Mouse (Mus musculus) neural tube, embryonic 12.5 days (tissue): ENCODE data around the gene Sfxn2. TPM values are rescaled to one million over a fixed set of nuclear protein-coding genes. Genes with fewer than 3 reads are reported as not detected.
A peak's percentile ranks its signal among the peaks of the same experiment; 100 is the strongest.

Experiments
- ATAC-seq: fragments of 200-750 bp; cut with Nextera tagmentation; 2 replicates; pipeline ENCODE4 v1.8.0; 2017; ENCODE audit warnings: low read depth, mild to moderate bottlenecking, moderate TSS enrichment, moderate library complexity; ENCODE audit not compliant: low FRiP score
- H3K27ac ChIP-seq: fragments of 300-500 bp; sonication (generic); 2 replicates; pipeline ENCODE4 v1.5.1; 2016
- H3K27me3 ChIP-seq: fragments of 300-500 bp; sonication (generic); replicated peaks from 2 replicates; pipeline ENCODE4 v1.6.1; 2016; ENCODE audit warnings: mild to moderate bottlenecking
- H3K36me3 ChIP-seq: fragments of 300-500 bp; sonication (generic); 2 replicates; pipeline ENCODE4 v1.6.1; 2016; ENCODE audit warnings: mild to moderate bottlenecking
- H3K4me1 ChIP-seq: fragments of 300-500 bp; sonication (generic); 2 replicates; pipeline ENCODE4 v1.6.1; 2016
- H3K4me2 ChIP-seq: fragments of 300-500 bp; sonication (generic); replicated peaks from 2 replicates; pipeline ENCODE4 v1.6.1; 2016; ENCODE audit warnings: mild to moderate bottlenecking
- H3K4me3 ChIP-seq: fragments of 300-500 bp; sonication (generic); 2 replicates; pipeline ENCODE4 v1.5.1; 2016
- H3K9ac ChIP-seq: fragments of 300-500 bp; sonication (generic); 2 replicates; pipeline ENCODE4 v1.6.1; 2016; ENCODE audit warnings: mild to moderate bottlenecking
- H3K9me3 ChIP-seq: fragments of 300-500 bp; sonication (generic); 2 replicates; pipeline ENCODE4 v1.6.1; 2016; ENCODE audit warnings: mild to moderate bottlenecking
- WGBS: fragments of 180-500 bp; shearing (Covaris S2); methylation state at CpG from one replicate; pipeline ENCODE4 v1.1.7; 2016; 5-methylcytosine and 5-hydroxymethylcytosine counted together
- polyA plus RNA-seq: library from polyadenylated mRNA; unstranded; fragments of >200 nt; fragmentation: Nextera tagmentation; extraction: Ambion mirVana; gene quantifications from 2 replicates; pipeline ENCODE4 v1.2.1, GENCODE M21; 2016

The Sfxn2 gene
- polyA plus RNA-seq, result 11.4 and 12.2 TPM in 2 replicates

DNA sequence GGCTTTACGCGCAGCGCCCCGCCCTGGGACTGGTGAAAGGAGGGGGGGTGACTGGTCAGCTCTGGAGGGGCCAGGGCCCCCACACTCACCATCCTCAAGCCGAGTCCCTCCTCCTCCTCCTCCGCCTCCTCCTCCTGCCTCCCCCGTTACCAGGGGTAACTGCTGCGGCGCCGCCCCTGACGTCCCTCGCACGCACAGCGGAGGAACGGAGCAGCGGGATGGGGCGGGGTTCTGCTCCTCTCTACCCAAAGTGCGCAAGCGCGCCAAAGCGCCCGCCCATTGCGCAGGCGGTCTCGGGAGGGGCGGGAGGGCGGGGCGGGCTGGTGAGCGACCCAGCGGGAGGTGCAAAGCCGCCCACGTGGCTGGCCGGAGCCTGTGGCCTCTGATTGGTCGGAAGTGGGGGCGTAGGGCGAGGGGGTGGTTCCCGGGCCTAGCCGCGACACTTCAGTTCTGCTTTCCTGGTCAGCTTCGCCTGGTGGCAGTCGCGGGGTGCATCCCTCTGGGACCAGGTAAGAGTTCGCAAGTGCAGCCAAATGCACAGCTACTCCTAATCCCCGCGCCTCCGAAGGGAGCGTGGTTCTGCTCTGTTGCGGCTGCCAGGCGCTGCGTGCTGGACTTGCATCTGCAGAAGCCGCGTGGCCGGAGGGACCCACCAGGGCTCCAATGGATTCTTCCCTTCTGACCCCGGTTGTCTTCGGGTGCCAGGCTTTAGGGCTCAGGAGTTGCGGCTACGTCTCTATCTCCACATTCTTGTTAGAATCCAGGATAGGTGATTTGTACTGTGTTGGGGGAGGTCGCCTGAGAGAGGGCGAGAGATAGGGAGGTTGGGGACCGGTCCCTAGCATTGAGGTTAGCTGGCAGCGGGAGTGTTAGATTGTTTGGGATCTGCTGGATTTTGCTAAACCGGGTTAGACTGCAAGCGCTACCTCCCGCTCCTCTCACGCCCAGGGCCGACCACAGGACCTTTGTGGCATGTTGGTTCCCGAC, at the start of gene Sfxn2, which contains the start of gene Arl3:
Gene Sfxn2, plus strand, starts transcription at position 415 of the 987 bp plus-strand sequence.
Gene Arl3, minus strand, starts transcription at position 248 of the 987 bp plus-strand sequence.
- Histone ChIP-seq H3K27me3 (no peaks in the 10 kb centered on the region), H3K36me3 (no peaks in the 10 kb centered on the region), H3K4me1 (peaks cover 6% of the 10 kb centered on the region; the same call in 1 of the 2 replicates), H3K27ac (peak within 1 kb of the TSS; percentile 46; the same call in 1 of the 2 replicates), H3K9ac (peak within 1 kb of the TSS; percentile 72), H3K4me2 (peak within 1 kb of the TSS; percentile 76), H3K9me3 (no peaks in the 10 kb centered on the region), H3K4me3 (peak within 1 kb of the TSS; percentile 73)
- peak; percentile 97 for ATAC-seq
- 1% methylated on average over 67 of the region's 67 CpGs for WGBS

DNA sequence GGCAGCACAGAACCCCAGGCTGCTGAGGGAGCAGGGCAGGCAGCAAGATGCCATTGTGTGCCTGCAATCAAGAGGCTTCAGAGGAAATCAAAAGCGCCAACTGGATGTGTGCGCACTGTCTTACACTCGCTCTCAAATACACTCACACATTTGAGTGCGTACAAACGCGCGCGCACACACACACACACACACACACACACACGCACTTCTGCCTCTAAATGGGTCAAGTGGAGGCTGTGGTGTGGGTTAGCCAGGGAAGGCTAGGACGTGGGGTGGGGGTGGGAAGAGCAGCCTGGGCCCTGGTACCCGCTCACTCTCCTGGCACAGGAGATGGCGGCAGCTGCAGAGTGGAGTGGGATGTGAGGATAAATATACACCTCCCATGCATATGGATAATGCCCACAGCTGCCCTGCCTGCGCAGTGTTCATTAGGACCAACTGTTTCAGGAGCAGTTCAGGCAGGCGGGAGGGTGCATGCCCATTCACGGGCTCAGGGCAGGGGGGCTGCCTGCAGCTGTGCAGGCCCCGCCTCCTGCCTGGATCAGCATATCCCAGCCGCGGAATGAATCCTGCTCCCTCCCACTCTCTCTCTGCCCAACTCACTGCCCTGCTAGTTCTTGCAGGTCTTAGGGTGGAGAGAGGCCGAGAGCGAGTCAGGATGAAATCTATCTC, 49.5 kb upstream of the Sfxn2 start:
- WGBS, result 3% methylated on average over 20 of the region's 20 CpGs

DNA sequence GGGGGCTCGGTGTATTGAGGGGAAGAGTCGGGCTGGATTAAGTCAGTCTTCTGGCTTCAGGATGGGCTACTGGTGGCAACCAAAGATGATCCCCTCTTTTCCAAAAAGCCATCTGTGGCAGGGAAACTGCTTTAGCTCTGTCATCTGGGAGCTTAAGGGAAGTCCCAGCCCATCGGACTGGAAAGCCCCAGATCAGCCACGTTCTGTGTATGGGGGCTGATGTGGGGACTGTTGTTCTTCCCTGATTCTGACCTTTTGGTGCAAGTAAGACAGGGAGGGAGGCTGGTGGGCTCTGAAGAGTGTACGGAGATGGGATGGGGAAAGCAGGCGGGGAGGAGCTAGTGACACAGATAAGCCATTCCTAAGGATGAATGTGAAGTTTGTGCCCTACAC, 49.0 kb upstream of the Sfxn2 start:
- Histone ChIP-seq H3K27ac (peak overlapping the region; percentile 74), H3K9ac (0 out of 2 replicates have a peak overlapping the region, but pooled peaks have one; percentile 38), H3K9me3 (no peaks in the 10 kb centered on the region), H3K4me1 (peaks cover 66% of the 10 kb centered on the region), H3K27me3 (no peaks in the 10 kb centered on the region), H3K4me3 (peak overlapping the region; percentile 9; the same call in 1 of the 2 replicates), H3K36me3 (no peaks in the 10 kb centered on the region), H3K4me2 (peak overlapping the region; percentile 57)
- ATAC-seq, result no peak
- 11% methylated on average over 6 of the region's 6 CpGs for WGBS

More for the DNA sequence above, 49.5 kb upstream of the Sfxn2 start:
- peak overlapping the region; percentile 57 for H3K4me2 ChIP-seq
- peak overlapping the region; percentile 9; the same call in 1 of the 2 replicates for H3K4me3 ChIP-seq
- no peaks in the 10 kb centered on the region for H3K27me3 ChIP-seq
- H3K4me1 ChIP-seq, result peaks cover 66% of the 10 kb centered on the region
- peak overlapping the region; percentile 74 for H3K27ac ChIP-seq
- ATAC-seq, result peak; percentile 87
- H3K9me3 ChIP-seq, result no peaks in the 10 kb centered on the region
- H3K9ac ChIP-seq, result 0 out of 2 replicates have a peak overlapping the region, but pooled peaks have one; percentile 38
- H3K36me3 ChIP-seq, result no peaks in the 10 kb centered on the region

DNA sequence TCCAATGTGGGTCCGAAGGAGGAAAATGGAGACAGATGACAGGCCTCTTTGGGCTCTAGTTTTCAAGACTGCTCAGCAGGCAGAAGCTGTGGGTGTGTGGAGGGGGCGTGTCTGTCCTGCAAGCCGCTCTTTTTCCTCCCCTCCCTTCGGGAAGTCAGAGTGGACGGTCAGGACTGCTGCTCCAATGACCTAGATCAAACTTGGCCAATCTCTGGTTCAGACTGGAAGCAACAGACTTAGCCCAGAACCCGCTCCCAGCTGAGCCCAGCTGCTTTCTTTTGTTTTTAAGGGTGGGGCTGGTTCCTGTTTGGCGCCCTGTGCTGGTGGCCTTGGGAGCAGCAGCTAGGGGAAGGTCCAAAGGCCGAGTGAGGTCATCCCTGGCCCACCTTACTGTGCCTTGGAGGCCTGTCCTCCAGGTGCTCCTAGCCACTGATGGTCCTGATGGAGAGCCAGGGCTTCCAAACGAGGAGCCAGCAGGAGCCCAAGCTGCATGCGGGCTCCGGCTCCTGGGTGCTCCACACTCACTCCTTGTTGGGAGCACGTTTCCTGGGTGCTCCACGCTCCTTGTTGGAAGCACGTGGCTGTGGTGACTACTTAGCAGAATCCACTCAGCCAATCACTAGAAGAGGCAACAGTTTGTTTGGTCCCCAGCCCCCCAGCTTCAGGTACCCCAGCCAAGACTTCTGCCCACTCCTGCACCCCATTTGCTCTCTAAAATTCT, 48.4 kb upstream of the Sfxn2 start:
- Histone ChIP-seq H3K27ac (peak overlapping the region; percentile 74; the same call in 1 of the 2 replicates), H3K4me1 (peaks cover 68% of the 10 kb centered on the region), H3K27me3 (no peaks in the 10 kb centered on the region), H3K4me3 (no peak overlapping the region), H3K9me3 (no peaks in the 10 kb centered on the region), H3K4me2 (peak overlapping the region; percentile 57), H3K9ac (0 out of 2 replicates have a peak overlapping the region, but pooled peaks have one; percentile 38), H3K36me3 (no peaks in the 10 kb centered on the region)
- 31% methylated on average over 14 of the region's 14 CpGs for WGBS
- ATAC-seq, result no peak

DNA sequence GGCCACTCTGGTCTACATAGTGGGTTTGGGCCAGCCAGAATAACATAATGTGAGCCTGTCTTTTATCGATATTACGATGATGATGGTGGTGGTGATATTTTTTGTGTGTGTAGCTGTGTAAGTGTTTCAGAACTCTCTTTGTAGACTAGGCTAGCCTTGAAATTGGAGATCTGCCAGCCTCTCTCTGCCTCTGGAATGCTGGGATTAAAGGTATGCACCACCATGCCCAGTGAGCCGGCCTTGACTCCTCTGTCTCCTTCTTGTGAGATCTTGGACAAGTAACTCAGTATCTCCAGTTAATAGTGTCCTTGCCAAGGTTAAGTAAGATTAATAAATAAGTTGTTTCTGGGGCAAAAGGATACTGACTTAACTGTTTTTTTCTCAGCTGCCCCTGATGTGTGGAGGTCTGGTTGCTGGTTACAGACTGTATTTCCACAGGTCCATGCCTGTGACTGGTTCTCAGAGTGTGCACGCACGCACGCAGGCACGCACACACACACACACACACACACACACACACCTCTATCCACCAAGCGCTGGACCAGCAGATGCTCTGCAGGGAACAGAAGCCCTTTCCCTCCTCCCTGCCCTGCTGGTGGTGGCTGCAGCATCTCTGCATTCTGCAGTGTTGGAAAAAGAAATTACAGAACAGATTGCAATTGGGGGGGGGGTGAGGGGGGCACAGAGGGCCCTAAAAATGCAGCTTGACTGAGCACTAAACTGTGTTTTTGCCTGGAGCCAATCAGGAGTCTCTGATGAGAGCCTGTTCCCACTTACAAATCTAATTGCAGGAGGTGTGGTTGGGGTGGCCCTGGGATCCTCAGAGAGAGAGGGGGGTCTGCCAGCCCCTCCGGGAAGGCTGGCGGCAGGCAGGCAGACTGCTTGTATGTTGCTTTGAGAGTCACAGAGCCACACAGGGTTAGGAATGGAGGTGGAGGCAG, 47.2 kb upstream of the Sfxn2 start:
- H3K27me3 ChIP-seq, result no peaks in the 10 kb centered on the region
- no peak overlapping the region for H3K9ac ChIP-seq
- H3K36me3 ChIP-seq, result no peaks in the 10 kb centered on the region
- H3K4me2 ChIP-seq, result no peak overlapping the region
- no peak overlapping the region for H3K4me3 ChIP-seq
- ATAC-seq, result no peak
- no peaks in the 10 kb centered on the region for H3K9me3 ChIP-seq
- 51% methylated on average over 10 of the region's 10 CpGs for WGBS
- H3K4me1 ChIP-seq, result peaks cover 80% of the 10 kb centered on the region
- H3K27ac ChIP-seq, result no peak overlapping the region

DNA sequence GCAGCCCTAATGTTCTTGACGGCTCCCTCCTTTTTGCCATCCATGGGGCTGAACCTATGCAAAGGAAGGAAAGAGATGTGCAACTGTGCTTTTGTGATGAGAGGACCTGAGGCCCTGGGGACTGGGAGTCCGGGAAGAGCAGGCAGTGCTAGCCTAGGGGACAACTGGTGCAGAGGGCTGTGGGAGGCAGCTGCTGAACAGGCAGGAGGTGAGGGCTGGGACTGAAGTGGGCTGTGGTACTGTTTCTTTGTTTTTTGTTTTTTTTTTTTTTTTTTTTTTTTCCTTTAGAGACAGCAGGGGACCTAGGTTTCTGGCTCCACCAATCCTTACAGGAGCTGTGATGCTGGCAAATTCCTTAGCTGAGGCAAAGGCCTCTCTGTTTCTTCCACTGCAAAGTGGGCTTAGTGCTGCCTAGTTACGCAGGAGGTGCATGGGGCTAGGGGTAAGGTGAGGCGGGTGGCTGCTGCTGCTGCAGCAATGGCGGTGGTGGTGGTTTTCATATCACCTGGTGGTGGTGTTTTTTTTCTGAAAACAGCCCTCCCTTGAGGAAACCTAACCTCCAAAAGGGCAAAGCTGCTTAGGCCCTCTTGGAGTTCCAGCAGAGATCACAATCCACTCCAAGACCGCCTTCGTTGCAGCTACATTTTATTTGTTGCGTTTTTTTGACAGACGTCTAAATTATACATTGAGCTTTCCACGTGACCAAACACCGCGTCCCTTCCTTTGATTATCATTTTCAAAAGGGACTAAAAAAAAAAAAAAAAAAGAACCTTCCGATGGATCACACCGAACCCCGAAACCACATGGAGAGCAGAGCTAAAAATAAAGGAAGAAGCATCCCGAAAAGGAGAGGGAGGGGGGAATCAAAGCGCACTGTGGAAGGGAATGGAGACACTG, 45.3 kb upstream of the Sfxn2 start:
- peak overlapping the region; percentile 65; the same call in 1 of the 2 replicates for H3K27ac ChIP-seq

DNA sequence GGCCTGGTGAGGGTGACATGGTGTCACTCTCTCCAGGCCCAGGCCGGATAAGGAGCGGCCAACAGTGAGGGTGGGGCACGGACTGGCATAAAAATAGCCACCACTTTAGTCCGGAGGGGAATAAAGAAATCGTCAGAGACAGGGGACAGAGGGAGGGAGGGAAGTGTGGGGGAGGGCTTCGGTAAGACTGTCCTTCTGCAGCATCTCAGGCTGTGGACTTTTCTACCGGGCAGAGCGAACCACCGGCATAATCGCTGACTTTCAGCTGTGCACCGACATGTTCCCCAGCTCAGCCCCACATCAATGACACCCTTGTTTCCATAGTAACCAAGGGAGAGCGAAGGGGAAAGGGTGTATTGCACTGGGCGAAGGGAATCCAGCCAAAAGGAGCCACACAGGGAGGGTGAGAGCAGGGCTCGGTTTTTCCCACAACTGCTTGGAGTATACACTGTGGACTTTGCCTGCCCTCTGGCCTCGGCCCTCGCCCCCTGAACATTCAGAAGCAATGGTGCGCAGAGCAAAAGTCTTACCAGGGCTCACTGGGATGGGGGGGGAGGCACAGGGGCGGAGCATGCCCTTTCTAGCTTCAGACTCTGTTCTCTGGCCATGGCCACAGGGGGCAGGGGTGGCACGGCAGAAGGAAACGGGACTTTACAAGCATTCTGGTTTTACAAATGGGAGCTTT, 44.5 kb upstream of the Sfxn2 start:
- peak overlapping the region; percentile 16; the same call in 1 of the 2 replicates for H3K4me3 ChIP-seq
- H3K4me2 ChIP-seq, result peak overlapping the region; percentile 61
- no peaks in the 10 kb centered on the region for H3K27me3 ChIP-seq
- H3K9ac ChIP-seq, result peak overlapping the region; percentile 42
- H3K27ac ChIP-seq, result peak overlapping the region; percentile 65; the same call in 1 of the 2 replicates
- H3K36me3 ChIP-seq, result no peaks in the 10 kb centered on the region
- no peaks in the 10 kb centered on the region for H3K9me3 ChIP-seq
- peak; percentile 59 for ATAC-seq
- WGBS, result under 1% methylated on average over 20 of the region's 20 CpGs
- H3K4me1 ChIP-seq, result peaks cover 92% of the 10 kb centered on the region

More for the DNA sequence above, 45.3 kb upstream of the Sfxn2 start:
- no peaks in the 10 kb centered on the region for H3K27me3 ChIP-seq
- ATAC-seq, result no peak
- no peaks in the 10 kb centered on the region for H3K36me3 ChIP-seq
- H3K9me3 ChIP-seq, result no peaks in the 10 kb centered on the region
- peak overlapping the region; percentile 42; the same call in 1 of the 2 replicates for H3K9ac ChIP-seq
- WGBS, result 13% methylated on average over 17 of the region's 17 CpGs
- H3K4me3 ChIP-seq, result peak overlapping the region; percentile 11; the same call in 1 of the 2 replicates
- H3K4me1 ChIP-seq, result peaks cover 92% of the 10 kb centered on the region
- H3K4me2 ChIP-seq, result peak overlapping the region; percentile 61

DNA sequence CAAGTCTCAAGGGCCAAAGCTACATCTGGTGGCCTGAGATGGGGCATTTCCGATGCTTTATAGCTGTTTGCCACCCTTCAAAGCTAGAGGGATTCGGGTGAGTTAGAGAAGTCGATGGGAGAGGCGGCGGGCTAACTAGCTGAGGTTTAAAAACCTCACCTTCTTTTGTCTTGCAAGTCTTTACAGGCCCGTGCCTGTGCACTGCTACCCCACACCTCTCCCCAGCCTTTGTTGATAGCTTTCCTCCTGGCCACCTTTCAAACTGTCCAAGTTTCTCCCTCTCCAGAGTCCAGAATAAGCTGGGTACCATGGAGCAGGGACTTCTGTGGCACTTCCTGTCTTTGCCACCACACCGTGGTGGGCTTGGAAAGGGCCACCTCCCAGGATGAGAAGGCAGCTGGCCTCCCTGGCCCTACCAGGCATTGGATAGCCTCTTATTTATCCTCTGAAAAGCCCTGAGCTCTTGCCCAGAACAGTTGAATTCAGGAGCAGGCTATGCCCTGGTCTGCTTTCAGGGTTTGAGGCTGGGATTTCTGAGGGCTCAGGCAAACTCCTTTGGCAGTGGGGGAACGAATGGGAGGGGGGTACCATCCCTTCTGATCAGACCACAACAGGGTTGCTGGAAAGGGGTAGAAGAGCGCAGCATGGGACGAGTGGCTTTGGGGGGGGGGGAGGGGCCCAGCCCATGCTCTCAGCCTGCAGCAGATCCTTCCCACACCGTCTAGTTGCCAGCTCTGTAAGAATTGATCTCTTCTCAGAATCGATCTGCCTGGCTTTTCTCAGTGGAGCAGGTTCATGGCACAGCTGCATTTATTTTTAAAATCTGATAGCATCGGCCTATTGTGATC, 43.3 kb upstream of the Sfxn2 start:
- Histone ChIP-seq H3K4me2 (peak overlapping the region; percentile 61), H3K4me3 (no peak overlapping the region), H3K9me3 (no peaks in the 10 kb centered on the region), H3K27me3 (no peaks in the 10 kb centered on the region), H3K4me1 (peaks cover 87% of the 10 kb centered on the region), H3K36me3 (no peaks in the 10 kb centered on the region), H3K9ac (peak overlapping the region; percentile 42), H3K27ac (peak overlapping the region; percentile 65)
- no peak for ATAC-seq
- WGBS, result 6% methylated on average over 13 of the region's 13 CpGs

DNA sequence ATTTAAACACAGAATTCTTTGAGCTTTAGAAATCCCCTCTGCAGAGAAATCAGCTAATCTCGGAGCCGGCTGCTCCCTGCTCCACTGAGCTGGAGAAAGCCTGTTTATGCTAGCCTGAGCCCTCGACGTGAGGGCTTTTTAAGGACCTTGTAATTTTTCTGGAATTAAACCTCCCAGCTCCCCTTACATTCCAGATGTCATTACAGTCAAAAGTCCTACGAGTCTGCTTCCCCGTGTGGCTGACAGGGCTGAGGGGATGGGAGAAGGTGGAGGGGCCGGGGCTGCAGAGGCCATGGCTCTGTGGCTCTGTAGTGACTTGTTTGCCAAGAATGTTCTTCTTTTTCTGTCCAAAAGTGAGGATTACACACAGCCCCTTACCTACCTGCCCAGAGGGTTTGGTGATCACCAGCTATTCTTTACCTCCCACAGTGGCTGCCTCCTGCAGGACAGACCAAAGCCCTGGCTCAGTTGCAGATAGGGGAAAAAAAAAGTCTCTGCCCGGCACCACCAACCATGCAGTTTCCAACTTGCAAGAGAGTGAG, 42.6 kb upstream of the Sfxn2 start:
- no peak for ATAC-seq
- peak overlapping the region; percentile 61 for H3K4me2 ChIP-seq
- peaks cover 81% of the 10 kb centered on the region for H3K4me1 ChIP-seq
- peak overlapping the region; percentile 65 for H3K27ac ChIP-seq
- H3K9me3 ChIP-seq, result no peaks in the 10 kb centered on the region
- WGBS, result 6% methylated on average over 8 of the region's 8 CpGs
- peak overlapping the region; percentile 42 for H3K9ac ChIP-seq
- H3K27me3 ChIP-seq, result no peaks in the 10 kb centered on the region
- no peaks in the 10 kb centered on the region for H3K36me3 ChIP-seq
- H3K4me3 ChIP-seq, result no peak overlapping the region
